26 mouse cellular contexts compared by ENCODE assay signal in the genomic region with DNA sequence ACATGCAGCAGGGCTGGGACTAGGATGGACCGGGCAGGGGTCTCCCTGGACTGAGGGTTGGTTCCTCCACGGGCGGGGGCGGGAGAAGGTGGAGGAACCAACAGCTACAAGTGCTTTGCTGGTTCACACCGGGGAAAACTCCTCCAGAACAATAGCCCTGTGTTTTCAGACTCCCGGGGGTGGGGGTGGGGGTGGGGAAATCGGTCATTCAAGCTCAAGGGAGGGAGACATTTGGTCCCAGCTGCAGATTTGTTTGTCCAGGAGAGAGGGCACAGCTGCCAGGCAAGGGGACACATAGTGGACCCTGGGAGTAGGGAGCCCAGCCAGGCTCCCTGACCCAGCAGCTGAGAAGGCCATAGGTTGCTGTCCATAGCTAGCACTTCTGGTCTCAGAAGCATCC. TPM values are rescaled to one million over a fixed set of nuclear protein-coding genes. Genes with fewer than 3 reads are reported as not detected.
DNase-seq lines count a peak whose midpoint lies in the region; ATAC-seq and TF ChIP-seq lines count a peak whose summit lies in the region.
"Had no signal": no experiment of that assay in that cellular context is flagged by ENCODE, and none has a peak within 500 bp of the region (broad histone marks: within the 10 kb centered on the region; RNA-seq: fewer than 3 reads in every experiment).

No protein-coding gene starts in this region.

- no peak overlapping the region for H3K27ac ChIP-seq in hindbrain, embryonic 11.5 days (ENCODE audit: low read depth, low read length)
- H3K27ac ChIP-seq in hindbrain, embryonic 16.5 days (ENCODE audit: low read depth, low read length), result no peak overlapping the region
- H3K27ac ChIP-seq in midbrain, embryonic 10.5 days (replicated peaks), result peak overlapping the region; percentile 38
- no peak overlapping the region for H3K27ac ChIP-seq in midbrain, embryonic 13.5 days
- H3K27ac ChIP-seq in testis, adult 2 months (ENCODE audit: control insufficient read depth, insufficient read depth, low read depth, low read length), result peak overlapping the region; percentile 49
- H3K27ac ChIP-seq in embryonic facial prominence, embryonic 10.5 days (replicated peaks), result no peak overlapping the region
- no peak overlapping the region for H3K27ac ChIP-seq in thymus, adult 2 months (ENCODE audit: control insufficient read depth, insufficient read depth, low read length)
- H3K27ac ChIP-seq: embryonic facial prominence, embryonic 15.5 days; heart, embryonic 13.5 days; kidney, embryonic 15.5 days; liver, embryonic 14.5 days; macrophage had no signal

- H3K4me1 ChIP-seq in hindbrain, embryonic 11.5 days (replicated peaks; ENCODE audit: control insufficient read depth, insufficient read depth, low read length), result peaks cover 15% of the 10 kb centered on the region
- peaks cover 15% of the 10 kb centered on the region for H3K4me1 ChIP-seq in hindbrain, embryonic 16.5 days (ENCODE audit: control insufficient read depth, insufficient read depth, low read depth, low read length)
- H3K4me1 ChIP-seq in midbrain, embryonic 10.5 days, result peaks cover 76% of the 10 kb centered on the region
- H3K4me1 ChIP-seq in midbrain, embryonic 13.5 days (replicated peaks), result peaks cover 54% of the 10 kb centered on the region
- H3K4me1 ChIP-seq in testis, adult 2 months (ENCODE audit: control insufficient read depth, insufficient read depth, low read length), result peaks cover 41% of the 10 kb centered on the region
- H3K4me1 ChIP-seq in embryonic facial prominence, embryonic 10.5 days, result peaks cover 44% of the 10 kb centered on the region
- no peaks in the 10 kb centered on the region for H3K4me1 ChIP-seq in thymus, adult 2 months (replicated peaks; ENCODE audit: control insufficient read depth, insufficient read depth, low read length)
- H3K4me1 ChIP-seq: heart, embryonic 13.5 days had no signal

- no peaks in the 10 kb centered on the region for H3K36me3 ChIP-seq in hindbrain, embryonic 11.5 days (ENCODE audit: control insufficient read depth, insufficient read depth, low read length)
- no peaks in the 10 kb centered on the region for H3K36me3 ChIP-seq in hindbrain, embryonic 16.5 days (ENCODE audit: control insufficient read depth, insufficient read depth, low read length)
- H3K36me3 ChIP-seq in midbrain, embryonic 10.5 days, result no peaks in the 10 kb centered on the region
- H3K36me3 ChIP-seq in midbrain, embryonic 13.5 days, result no peaks in the 10 kb centered on the region
- H3K36me3 ChIP-seq in testis, adult 2 months (ENCODE audit: control insufficient read depth, insufficient read depth, low read length), result no peaks in the 10 kb centered on the region
- no peaks in the 10 kb centered on the region for H3K36me3 ChIP-seq in embryonic facial prominence, embryonic 10.5 days (replicated peaks)
- no peaks in the 10 kb centered on the region for H3K36me3 ChIP-seq in thymus, adult 2 months (ENCODE audit: control insufficient read depth, insufficient read depth, low read length)
- H3K36me3 ChIP-seq: embryonic facial prominence, embryonic 15.5 days; heart, embryonic 13.5 days; kidney, embryonic 15.5 days had no signal

- peak; percentile 33 for DNase-seq in hindbrain, embryonic 11.5 days (ENCODE audit: low spot score)
- no peak for DNase-seq in midbrain, embryonic 10.5 days (ENCODE audit: low spot score)
- no peak for DNase-seq in testis, postnatal 10 days (ENCODE audit: low spot score)
- peak; percentile 31 for DNase-seq in embryonic facial prominence, embryonic 10.5 days (ENCODE audit: low spot score)
- no peak for DNase-seq in thymus, adult 2 months
- DNase-seq: adrenal gland, adult 8-10 months; B cell, adult 2 months; gastrocnemius, postnatal 10 days; heart, postnatal 10 days; kidney, adult 11 months; layer of hippocampus, postnatal 36 days; liver; lung, adult 2 months; lung, postnatal 10 days; thymus, postnatal 14 days had no signal

- H3K9me3 ChIP-seq in hindbrain, embryonic 11.5 days (ENCODE audit: control insufficient read depth, low read length), result no peaks in the 10 kb centered on the region
- no peaks in the 10 kb centered on the region for H3K9me3 ChIP-seq in hindbrain, embryonic 16.5 days (ENCODE audit: control insufficient read depth, low read length)
- H3K9me3 ChIP-seq in midbrain, embryonic 10.5 days (replicated peaks), result no peaks in the 10 kb centered on the region
- H3K9me3 ChIP-seq in midbrain, embryonic 13.5 days, result no peaks in the 10 kb centered on the region
- no peaks in the 10 kb centered on the region for H3K9me3 ChIP-seq in embryonic facial prominence, embryonic 10.5 days
- H3K9me3 ChIP-seq: embryonic facial prominence, embryonic 15.5 days; heart, embryonic 13.5 days; kidney, embryonic 15.5 days had no signal

- H3K4me2 ChIP-seq in hindbrain, embryonic 11.5 days (replicated peaks; ENCODE audit: low read depth, low read length), result no peak overlapping the region; the same call in 1 of the 2 replicates
- no peak overlapping the region for H3K4me2 ChIP-seq in hindbrain, embryonic 16.5 days (ENCODE audit: low read length)
- H3K4me2 ChIP-seq in midbrain, embryonic 13.5 days (replicated peaks), result no peak overlapping the region
- H3K4me2 ChIP-seq: embryonic facial prominence, embryonic 15.5 days; heart, embryonic 13.5 days; kidney, embryonic 15.5 days had no signal

- no peak overlapping the region for H3K9ac ChIP-seq in hindbrain, embryonic 11.5 days (ENCODE audit: low read depth, low read length)
- no peak overlapping the region for H3K9ac ChIP-seq in hindbrain, embryonic 16.5 days (ENCODE audit: low read depth, low read length)
- H3K9ac ChIP-seq in midbrain, embryonic 13.5 days (replicated peaks), result no peak overlapping the region
- H3K9ac ChIP-seq: embryonic facial prominence, embryonic 15.5 days; heart, embryonic 13.5 days; liver, embryonic 14.5 days had no signal

- H3K4me3 ChIP-seq in hindbrain, embryonic 11.5 days (ENCODE audit: low read depth, low read length), result no peak overlapping the region
- no peak overlapping the region for H3K4me3 ChIP-seq in hindbrain, embryonic 16.5 days (ENCODE audit: low read length)
- no peak overlapping the region for H3K4me3 ChIP-seq in midbrain, embryonic 10.5 days
- H3K4me3 ChIP-seq in midbrain, embryonic 13.5 days (replicated peaks), result no peak overlapping the region
- H3K4me3 ChIP-seq in testis, adult 2 months (ENCODE audit: control insufficient read depth, low read depth, low read length), result peak overlapping the region; percentile 57; the same call in 1 of the 2 replicates
- no peak overlapping the region for H3K4me3 ChIP-seq in embryonic facial prominence, embryonic 10.5 days
- no peak overlapping the region for H3K4me3 ChIP-seq in thymus, adult 2 months (ENCODE audit: control insufficient read depth, insufficient read depth, low read length)
- H3K4me3 ChIP-seq: embryonic facial prominence, embryonic 15.5 days; heart, embryonic 13.5 days; kidney, embryonic 15.5 days had no signal

- ATAC-seq in hindbrain, embryonic 11.5 days (ENCODE audit: low FRiP score), result peak; percentile 28; the same call in 1 of the 2 replicates
- ATAC-seq in hindbrain, embryonic 16.5 days, result no peak
- ATAC-seq in midbrain, embryonic 13.5 days, result no peak
- ATAC-seq: inflammation-experienced regulatory T-cells, adult 6 months had no signal

- 4% methylated on average over 7 of the region's 7 CpGs for WGBS in hindbrain, embryonic 11.5 days
- 3% methylated on average over 7 of the region's 7 CpGs for WGBS in hindbrain, embryonic 16.5 days
- 4% methylated on average over 7 of the region's 7 CpGs for whole genome bisulfite sequencing in midbrain, embryonic 10.5 days
- WGBS in midbrain, embryonic 13.5 days, result 2% methylated on average over 7 of the region's 7 CpGs
- WGBS in embryonic facial prominence, embryonic 10.5 days, result 7% methylated on average over 7 of the region's 7 CpGs
- WGBS in thymus, adult 2 months, result 17% methylated on average over 7 of the region's 7 CpGs

- TF ChIP-seq POLR2A in testis, adult 2 months (IDR thresholded peaks at IDR 0.05; ENCODE audit: control insufficient read depth, low read depth, low read length), result no peak
- no peak for TF ChIP-seq POLR2A in thymus, adult 2 months (IDR thresholded peaks at IDR 0.05; ENCODE audit: control insufficient read depth, extremely low read depth, insufficient read depth, low read length, poor library complexity)

- TF ChIP-seq CTCF in testis, adult 2 months (IDR thresholded peaks at IDR 0.05; ENCODE audit: control insufficient read depth, insufficient read depth, insufficient replicate concordance, low read depth, low read length), result no peak
- TF ChIP-seq CTCF in thymus, adult 2 months (IDR thresholded peaks at IDR 0.05; ENCODE audit: borderline replicate concordance, control insufficient read depth, extremely low read depth, insufficient read depth, low read length, poor library complexity), result no peak

- peaks cover 67% of the 10 kb centered on the region for H3K27me3 ChIP-seq in hindbrain, embryonic 11.5 days (ENCODE audit: control insufficient read depth, insufficient read depth, low read length)
- H3K27me3 ChIP-seq in hindbrain, embryonic 16.5 days (replicated peaks; ENCODE audit: control insufficient read depth, insufficient read depth, low read length), result peaks cover 32% of the 10 kb centered on the region
- H3K27me3 ChIP-seq in midbrain, embryonic 10.5 days (ENCODE audit: low read depth, poor library complexity, severe bottlenecking), result peaks cover 91% of the 10 kb centered on the region
- peaks cover 85% of the 10 kb centered on the region for H3K27me3 ChIP-seq in midbrain, embryonic 13.5 days
- no peaks in the 10 kb centered on the region for H3K27me3 ChIP-seq in testis, adult 2 months (ENCODE audit: control insufficient read depth, insufficient read depth, low read length)
- H3K27me3 ChIP-seq in embryonic facial prominence, embryonic 10.5 days (replicated peaks; ENCODE audit: low read depth, poor library complexity, severe bottlenecking), result peaks cover 98% of the 10 kb centered on the region
- H3K27me3 ChIP-seq in thymus, adult 2 months (ENCODE audit: control insufficient read depth, insufficient read depth, low read length), result no peaks in the 10 kb centered on the region; the same call in 1 of the 2 replicates

RNA-seq across cellular contexts. Expression of a gene that starts 7.9 kb away (rescaled TPM):
- polyA plus RNA-seq in hindbrain, embryonic 11.5 days (2014; fragmentation: Nextera tagmentation; extraction: Ambion mirVana), result not detected in 2 replicates
- polyA plus RNA-seq in hindbrain, embryonic 16.5 days (2015; fragmentation: Nextera tagmentation; extraction: Ambion mirVana), result not detected in 2 replicates
- not detected in 2 replicates for polyA plus RNA-seq in midbrain, embryonic 10.5 days (2016; fragmentation: Nextera tagmentation; extraction: Ambion mirVana)
- polyA plus RNA-seq in midbrain, embryonic 13.5 days (2015; fragmentation: Nextera tagmentation; extraction: Ambion mirVana), result not detected in 2 replicates
- 10.8 and 12.8 TPM in 2 replicates for polyA plus RNA-seq in testis, adult 2 months (2012; rRNA removed)
- not detected in 2 replicates for polyA plus RNA-seq in embryonic facial prominence, embryonic 10.5 days (2016; fragmentation: Nextera tagmentation; extraction: Ambion mirVana)
- polyA plus RNA-seq in thymus, adult 2 months (2012; rRNA removed), result not detected in 2 replicates
- polyA plus RNA-seq: embryonic facial prominence, embryonic 15.5 days; gonadal fat pad, adult 2 months; heart, embryonic 13.5 days; inflammation-experienced regulatory T-cells, adult 6 months; kidney, embryonic 15.5 days; liver, embryonic 14.5 days; lung, adult 2 months; macrophage; urinary bladder, adult 2 months had no signal

RNA-seq across cellular contexts. Expression of a gene that starts 38.6 kb away (rescaled TPM):
- 8.5 and 10.5 TPM in 2 replicates for polyA plus RNA-seq in hindbrain, embryonic 11.5 days (2014; fragmentation: Nextera tagmentation; extraction: Ambion mirVana)
- polyA plus RNA-seq in hindbrain, embryonic 16.5 days (2015; fragmentation: Nextera tagmentation; extraction: Ambion mirVana), result 19.4 and 23.0 TPM in 2 replicates
- polyA plus RNA-seq in midbrain, embryonic 10.5 days (2016; fragmentation: Nextera tagmentation; extraction: Ambion mirVana), result 16.0 and 16.3 TPM in 2 replicates
- polyA plus RNA-seq in midbrain, embryonic 13.5 days (2015; fragmentation: Nextera tagmentation; extraction: Ambion mirVana), result 17.2 and 17.4 TPM in 2 replicates
- 1.8 and 2.2 TPM in 2 replicates for polyA plus RNA-seq in testis, adult 2 months (2012; rRNA removed)
- 15.1 and 18.0 TPM in 2 replicates for polyA plus RNA-seq in embryonic facial prominence, embryonic 10.5 days (2016; fragmentation: Nextera tagmentation; extraction: Ambion mirVana)
- polyA plus RNA-seq in thymus, adult 2 months (2012; rRNA removed), result 0.71 and 1.0 TPM in 2 replicates
- polyA plus RNA-seq: inflammation-experienced regulatory T-cells, adult 6 months; macrophage had no signal

Comparison
In these comparisons a context has a peak if more than half of its experiments do, and no peak if none do; other contexts are left out.
1. H3K27ac ChIP-seq: peak in midbrain, embryonic 10.5 days (single experiment) and testis, adult 2 months (single experiment); none in hindbrain, embryonic 11.5 days (single experiment), hindbrain, embryonic 16.5 days (single experiment), midbrain, embryonic 13.5 days (single experiment), embryonic facial prominence, embryonic 10.5 days (single experiment) and thymus, adult 2 months (single experiment).
2. DNase-seq: peak in hindbrain, embryonic 11.5 days (single experiment) and embryonic facial prominence, embryonic 10.5 days (single experiment); none in midbrain, embryonic 10.5 days (single experiment), testis, postnatal 10 days (single experiment) and thymus, adult 2 months (single experiment).
3. RNA of a gene that starts 7.9 kb away (polyA plus RNA-seq): 10.8 to 12.8 TPM in testis, adult 2 months; not detected in hindbrain, embryonic 11.5 days, not detected in hindbrain, embryonic 16.5 days, not detected in midbrain, embryonic 10.5 days, not detected in midbrain, embryonic 13.5 days, not detected in embryonic facial prominence, embryonic 10.5 days and not detected in thymus, adult 2 months; every median in the first group is over 10 times any median in the second.